Mouse (Mus musculus): ENCODE results near the gene Plekho1. TPM values are rescaled to one million over a fixed set of nuclear protein-coding genes. Genes with fewer than 3 reads are reported as not detected.
"Not testable (repeated sequence)": the region's sequence is repeated elsewhere in the genome, so short reads cannot be mapped to it uniquely, and the experiment has no call there.

Gene Plekho1
- total RNA-seq, 2 experiments from 2014 or later = 56.2 to 56.3 TPM

- not testable (repeated sequence) for DNase-seq (ENCODE audit: extremely low spot score in 1 of 2, low spot score in 2 of 2)
- intact Hi-C loops (cut with DNase I) = loop anchor here (5.0 to 10.0 kb wide), 2 partner anchors 185 to 263 kb away; partner anchors contain the start of genes Hist2h2ac and Hist2h2be
Measured at GRCm38 (mm10) chr3:95962182-95962581, 33.6 kb downstream of the Plekho1 start.

GRCm38 (mm10) chr3:95959807-95960206 is 36.0 kb downstream of the Plekho1 start:
- intact Hi-C loops (cut with DNase I) = loop anchor here (5.0 to 10.0 kb wide), 2 partner anchors 187 to 265 kb away; partner anchors contain the start of genes Hist2h2ac and Hist2h2be
- DNase-seq (ENCODE audit: extremely low spot score in 1 of 2, low spot score in 2 of 2) = no peak

GRCm38 (mm10) chr3:95959082-95959481 is 36.7 kb downstream of the Plekho1 start:
- no peak for DNase-seq (ENCODE audit: extremely low spot score in 1 of 2, low spot score in 2 of 2)
- intact Hi-C loops (cut with DNase I) = no loop called here

GRCm38 (mm10) chr3:95957359-95958148 is 38.2 kb downstream of the Plekho1 start:
- intact Hi-C loops (cut with DNase I) = no loop called here
- DNase-seq (ENCODE audit: extremely low spot score in 1 of 2, low spot score in 2 of 2) = peak; percentile 66 to 67

- intact Hi-C loops (cut with DNase I) = no loop called here
- no peak for DNase-seq (ENCODE audit: extremely low spot score in 1 of 2, low spot score in 2 of 2)
Measured at GRCm38 (mm10) chr3:95955318-95955717, 40.5 kb downstream of the Plekho1 start.

- DNase-seq (ENCODE audit: extremely low spot score in 1 of 2, low spot score in 2 of 2); intact Hi-C loops (cut with DNase I): not testable (repeated sequence)
Measured at GRCm38 (mm10) chr3:95954648-95955173, 41.1 kb downstream of the Plekho1 start.

GRCm38 (mm10) chr3:95953522-95953921 is 42.3 kb downstream of the Plekho1 start:
- DNase-seq (ENCODE audit: extremely low spot score in 1 of 2, low spot score in 2 of 2) = no peak
- intact Hi-C loops (cut with DNase I) = no loop called here

- intact Hi-C loops (cut with DNase I) = no loop called here
- no peak for DNase-seq (ENCODE audit: extremely low spot score in 1 of 2, low spot score in 2 of 2)
Measured at GRCm38 (mm10) chr3:95953023-95953422, 42.8 kb downstream of the Plekho1 start.

- DNase-seq (ENCODE audit: extremely low spot score in 1 of 2, low spot score in 2 of 2); intact Hi-C loops (cut with DNase I): not testable (repeated sequence)
Measured at GRCm38 (mm10) chr3:95951566-95951965, 44.2 kb downstream of the Plekho1 start.

- intact Hi-C loops (cut with DNase I) = no loop called here
- DNase-seq (ENCODE audit: extremely low spot score in 1 of 2, low spot score in 2 of 2) = peak; percentile 87 to 92
Measured at GRCm38 (mm10) chr3:95950763-95951551, 44.8 kb downstream of the Plekho1 start.

- intact Hi-C loops (cut with DNase I) = no loop called here
- no peak for DNase-seq (ENCODE audit: extremely low spot score in 1 of 2, low spot score in 2 of 2)
Measured at GRCm38 (mm10) chr3:95948325-95948724, 47.5 kb downstream of the Plekho1 start.

GRCm38 (mm10) chr3:95945731-95946240 is 50.0 kb downstream of the Plekho1 start:
- DNase-seq (ENCODE audit: extremely low spot score in 1 of 2, low spot score in 2 of 2) = no peak
- intact Hi-C loops (cut with DNase I) = no loop called here

- intact Hi-C loops (cut with DNase I) = no loop called here
- DNase-seq (ENCODE audit: extremely low spot score in 1 of 2, low spot score in 2 of 2) = no peak
Measured at GRCm38 (mm10) chr3:95944742-95945141, 51.1 kb downstream of the Plekho1 start.

GRCm38 (mm10) chr3:95943226-95943625 is 52.6 kb downstream of the Plekho1 start:
- DNase-seq (ENCODE audit: extremely low spot score in 1 of 2, low spot score in 2 of 2) = no peak
- intact Hi-C loops (cut with DNase I) = no loop called here

- intact Hi-C loops (cut with DNase I) = no loop called here
Measured at GRCm38 (mm10) chr3:95942749-95943148, 53.1 kb downstream of the Plekho1 start.

GRCm38 (mm10) chr3:95938835-95939234 is 57.0 kb downstream of the Plekho1 start:
- intact Hi-C loops (cut with DNase I) = no loop called here
- DNase-seq (ENCODE audit: extremely low spot score in 1 of 2, low spot score in 2 of 2) = no peak

More at GRCm38 (mm10) chr3:95942749-95943148, 53.1 kb downstream of the Plekho1 start:
- no peak for DNase-seq (ENCODE audit: extremely low spot score in 1 of 2, low spot score in 2 of 2)
